Mouse (Mus musculus): ENCODE measurements at regions not wholly inside any gene's neighbourhood (a gene's known extent, or its start where the extent isn't known, plus 50 kb on each side); places are given as distances from the start of the nearest gene placed in this dataset.

- no peak for DNase-seq (ENCODE audit: low spot score)
These were observed 67.4 kb downstream of the Avpr1a start for GRCm38 (mm10) chr10:122515698-122516097.

DNA sequence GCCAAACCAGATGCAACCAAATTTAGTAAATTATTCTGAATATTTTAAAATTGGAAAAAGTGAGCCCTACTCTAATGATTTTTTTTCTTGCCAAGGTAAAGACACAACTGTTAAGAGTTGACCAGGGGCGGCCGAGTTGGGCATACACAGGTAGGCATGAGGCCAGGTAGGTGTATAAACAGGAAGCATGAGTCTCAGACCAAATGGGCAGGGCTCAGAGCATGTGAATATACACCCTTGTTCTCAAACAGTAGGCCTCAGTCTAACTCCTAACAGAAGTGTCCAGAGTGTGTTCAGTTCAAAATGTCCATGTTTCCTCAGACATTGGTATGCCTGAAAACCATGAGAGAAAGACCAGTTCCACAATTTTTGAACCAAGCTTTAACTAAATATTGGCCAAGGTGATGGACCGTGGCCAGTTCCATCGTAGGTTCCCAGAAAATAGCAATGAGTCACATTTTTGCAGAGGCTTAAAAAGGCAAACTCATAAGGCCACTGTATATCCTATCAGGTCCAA, 71.0 kb downstream of the Avpr1a start:
- DNase-seq (ENCODE audit: low spot score): no peak

GRCm38 (mm10) chr10:122519981-122520380, 71.7 kb downstream of the Avpr1a start:
- DNase-seq (ENCODE audit: low spot score): no peak

DNA sequence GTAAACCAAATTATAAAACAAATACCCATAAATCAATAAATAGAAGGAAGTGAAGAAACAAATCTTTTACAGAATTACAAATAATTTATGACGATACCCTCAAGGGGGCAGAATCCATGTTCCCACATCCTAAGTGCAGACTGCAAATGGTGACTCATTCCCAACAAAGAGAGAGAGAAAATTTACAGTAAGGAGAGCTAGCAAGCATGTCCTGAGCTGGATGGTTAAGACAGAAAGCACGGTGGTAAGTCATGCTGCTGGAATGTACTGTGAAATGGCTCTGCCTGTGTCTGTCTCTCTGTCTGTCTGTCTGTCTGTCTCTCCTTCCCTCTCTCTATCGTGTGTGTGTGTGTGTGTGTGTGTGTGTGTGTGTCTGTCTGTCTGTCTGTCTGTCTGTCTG, 74.3 kb downstream of the Avpr1a start:
- DNase-seq (ENCODE audit: low spot score): no peak

GRCm38 (mm10) chr10:122525360-122525759, 77.1 kb downstream of the Avpr1a start:
- DNase-seq (ENCODE audit: low spot score): no peak

DNA sequence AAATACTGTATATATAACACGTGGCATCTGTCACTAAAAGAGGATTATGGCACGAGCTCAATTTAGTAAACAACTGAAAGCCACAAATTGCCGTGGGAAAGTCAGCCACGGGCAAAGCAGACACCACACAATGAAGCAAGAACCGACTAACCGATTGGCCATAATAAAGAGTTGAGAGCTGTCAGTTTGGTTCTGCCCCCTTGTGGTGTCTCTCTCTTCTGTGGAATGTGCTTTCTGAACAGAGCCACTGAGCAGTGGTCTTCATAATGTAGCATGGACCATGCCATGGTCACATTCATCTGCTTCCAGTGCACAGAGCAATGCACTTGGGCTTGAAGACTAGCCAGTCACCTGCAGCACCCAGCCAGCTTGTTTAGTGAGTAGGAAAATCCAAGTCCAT, 77.5 kb downstream of the Avpr1a start:
- no peak for DNase-seq (ENCODE audit: low spot score)

GRCm38 (mm10) chr10:122528222-122528621, 79.9 kb downstream of the Avpr1a start:
- DNase-seq (ENCODE audit: low spot score): peak; percentile 40

DNA sequence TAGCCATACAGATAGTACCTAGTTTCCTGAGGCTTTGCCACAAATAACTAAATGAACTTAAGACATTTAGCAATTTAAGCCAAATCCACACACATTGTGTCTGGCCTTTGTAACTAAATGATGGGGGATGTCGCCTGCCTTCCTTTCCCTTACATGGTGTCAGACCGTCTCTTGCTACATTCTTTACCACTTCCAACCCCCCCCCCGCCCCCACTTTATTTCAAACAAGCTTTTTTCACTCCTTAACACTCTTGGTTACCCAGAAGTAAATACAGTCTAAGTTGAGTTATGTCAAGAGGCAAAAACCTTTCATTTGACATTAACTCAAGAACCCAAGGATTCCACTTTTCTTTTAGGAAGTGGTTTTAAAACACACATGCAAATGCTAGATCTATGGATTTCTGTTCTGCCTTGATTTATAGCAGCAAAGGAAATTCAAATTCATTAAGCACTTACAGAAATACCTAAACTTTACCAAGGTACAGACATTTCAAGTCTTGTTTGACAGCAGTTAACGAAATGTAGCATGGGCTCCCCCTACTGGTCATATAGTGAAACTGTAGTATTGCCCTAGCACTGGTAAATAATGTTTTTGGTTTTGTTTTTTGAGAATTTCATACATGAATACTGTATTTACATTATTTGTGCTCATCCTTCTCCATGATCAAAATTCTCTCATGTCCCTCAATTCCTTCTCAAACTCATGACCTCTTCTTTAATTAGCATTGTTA, 80.8 kb downstream of the Avpr1a start:
- DNase-seq (ENCODE audit: low spot score): peak; percentile 17

GRCm38 (mm10) chr10:122534714-122535113, 86.4 kb downstream of the Avpr1a start:
- peak; percentile 22 for DNase-seq (ENCODE audit: low spot score)

GRCm38 (mm10) chr10:122535137-122535536, 86.8 kb downstream of the Avpr1a start:
- DNase-seq (ENCODE audit: low spot score): no peak

- DNase-seq (ENCODE audit: low spot score): no peak
These were observed 91.4 kb downstream of the Avpr1a start for GRCm38 (mm10) chr10:122539655-122540054.

- DNase-seq (ENCODE audit: low spot score): peak; percentile 16
These were observed 94.3 kb downstream of the Avpr1a start for GRCm38 (mm10) chr10:122542573-122542972.

DNA sequence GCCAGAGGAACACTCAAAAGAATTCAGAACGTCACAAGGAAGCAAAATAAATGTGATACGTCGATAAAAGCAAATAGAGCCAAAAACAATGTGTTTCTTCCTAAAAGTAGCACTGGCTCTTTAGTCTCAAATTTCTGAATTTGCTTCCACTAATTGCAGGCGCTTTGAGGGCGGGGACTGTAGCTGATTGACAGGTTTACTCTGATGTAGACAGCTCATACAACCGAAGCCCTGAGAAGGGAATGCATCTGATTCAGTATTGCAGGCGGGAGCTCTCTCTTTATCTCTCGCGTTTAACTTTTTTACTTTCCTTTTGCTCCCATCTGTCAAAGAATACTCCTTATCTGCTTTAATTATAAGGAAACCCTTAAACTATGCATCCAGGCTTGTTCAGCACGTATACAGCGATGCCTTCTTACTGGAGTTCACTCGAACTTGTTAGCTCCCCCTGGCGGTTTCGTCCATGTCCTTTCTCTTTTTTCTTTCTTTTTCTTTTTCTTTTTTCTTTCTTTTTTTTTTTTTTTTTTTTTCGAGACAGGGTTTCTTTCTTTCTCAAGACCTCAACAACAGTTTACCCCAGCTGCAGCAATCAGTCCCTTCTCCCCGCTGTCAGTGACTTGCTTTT, 95.9 kb downstream of the Avpr1a start:
- peak; percentile 27 for DNase-seq (ENCODE audit: low spot score)

- DNase-seq (ENCODE audit: low spot score): no peak
These were observed 96.7 kb downstream of the Avpr1a start for GRCm38 (mm10) chr10:122545029-122545428.

- no peak for DNase-seq (ENCODE audit: low spot score)
These were observed 103.3 kb downstream of the Avpr1a start for GRCm38 (mm10) chr10:122551586-122551985.

DNA sequence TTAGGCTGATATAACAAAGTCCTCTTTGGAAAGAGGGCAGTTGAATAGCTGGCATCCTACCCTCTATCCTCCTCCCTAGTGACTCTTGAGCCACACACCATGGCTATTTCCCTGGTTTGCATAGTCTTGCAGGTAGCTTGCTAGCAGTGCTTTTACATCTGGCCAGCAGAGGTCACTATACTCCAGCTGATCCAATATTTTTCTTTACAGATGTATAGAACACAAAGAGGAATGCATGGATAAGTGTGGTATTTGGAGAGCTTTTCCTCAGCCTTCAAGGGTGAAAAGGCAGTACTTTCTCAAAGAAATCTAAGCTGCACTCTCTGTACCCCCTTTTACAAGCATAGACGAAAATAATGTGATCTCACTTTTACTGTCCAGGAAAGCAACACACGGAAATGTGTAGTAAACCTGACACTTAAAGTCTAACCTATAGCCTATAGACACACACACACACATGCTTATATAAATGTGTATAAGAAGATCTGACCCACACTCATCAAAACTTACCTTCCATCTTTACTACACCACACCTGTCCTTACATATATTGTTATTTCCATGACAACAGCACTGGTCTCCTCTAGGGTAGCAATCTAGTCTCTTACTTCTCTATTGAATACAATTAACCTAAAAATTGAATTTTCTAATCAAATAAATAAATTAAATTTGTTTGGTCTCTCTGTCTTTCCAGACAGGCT, 105.0 kb downstream of the Avpr1a start:
- DNase-seq (ENCODE audit: low spot score): no peak

- DNase-seq (ENCODE audit: low spot score): no peak
These were observed 105.6 kb downstream of the Avpr1a start for GRCm38 (mm10) chr10:122553851-122554250.

- no peak for DNase-seq (ENCODE audit: low spot score)
These were observed 110.4 kb downstream of the Avpr1a start for GRCm38 (mm10) chr10:122558660-122559059.

DNA sequence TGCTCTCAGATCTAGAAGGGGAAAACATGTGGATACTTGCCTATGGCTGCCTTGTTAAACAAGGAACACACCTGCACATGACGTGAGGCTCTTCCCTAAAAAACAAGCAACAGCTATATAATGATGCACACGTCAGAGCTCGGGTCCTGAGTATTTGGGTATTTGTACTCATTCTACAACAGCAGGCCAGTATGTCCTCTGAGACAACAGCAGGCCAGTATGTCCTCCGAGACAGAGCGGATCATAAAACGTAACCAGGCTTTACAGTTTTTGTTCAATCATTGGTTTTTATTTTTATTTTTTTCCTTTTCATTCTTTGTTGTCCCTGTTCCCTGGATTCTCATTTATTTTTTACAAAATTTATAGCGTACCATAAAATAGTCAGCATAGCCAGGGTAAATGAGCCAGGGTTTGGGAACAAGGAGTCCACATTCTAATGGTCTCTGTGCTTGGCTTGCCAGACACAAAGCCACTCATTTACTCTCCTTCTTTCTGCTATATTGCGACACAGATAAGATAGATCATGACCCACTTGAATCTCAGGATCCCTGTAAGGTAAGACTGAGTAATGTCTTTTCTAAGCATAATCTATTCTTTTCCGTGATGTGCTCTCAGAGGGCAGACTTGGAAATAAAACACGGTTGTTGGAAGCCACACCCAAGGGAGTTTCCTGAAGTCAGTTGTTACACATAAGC, 111.8 kb downstream of the Avpr1a start:
- no peak for DNase-seq (ENCODE audit: low spot score)

- no peak for DNase-seq (ENCODE audit: low spot score)
These were observed 113.6 kb downstream of the Avpr1a start for GRCm38 (mm10) chr10:122561924-122562323.

DNA sequence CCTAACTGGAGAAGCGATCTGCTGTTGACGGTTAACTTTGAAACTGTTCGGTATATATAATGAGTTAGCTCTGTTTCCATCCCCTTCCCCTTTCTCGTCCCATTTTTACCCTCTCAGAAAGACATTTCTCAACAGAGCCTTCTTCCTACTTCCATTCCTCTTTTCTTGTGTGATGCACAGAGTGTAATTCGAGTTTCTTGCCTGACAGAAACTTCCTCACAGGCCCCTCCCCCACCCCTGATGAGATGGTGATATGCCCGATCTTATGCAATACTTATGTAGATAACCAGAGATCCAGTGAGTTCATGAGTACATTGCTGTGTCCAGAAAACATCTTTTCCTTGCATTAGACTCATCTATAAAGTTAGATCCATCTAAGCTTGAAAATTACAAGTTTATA, 114.2 kb downstream of the Avpr1a start:
- DNase-seq (ENCODE audit: low spot score): no peak

- no peak for DNase-seq (ENCODE audit: low spot score)
These were observed 114.6 kb upstream of the Ppm1h start for GRCm38 (mm10) chr10:122563973-122564372.
